10 mouse cellular contexts compared by ENCODE assay signal in the genomic region with DNA sequence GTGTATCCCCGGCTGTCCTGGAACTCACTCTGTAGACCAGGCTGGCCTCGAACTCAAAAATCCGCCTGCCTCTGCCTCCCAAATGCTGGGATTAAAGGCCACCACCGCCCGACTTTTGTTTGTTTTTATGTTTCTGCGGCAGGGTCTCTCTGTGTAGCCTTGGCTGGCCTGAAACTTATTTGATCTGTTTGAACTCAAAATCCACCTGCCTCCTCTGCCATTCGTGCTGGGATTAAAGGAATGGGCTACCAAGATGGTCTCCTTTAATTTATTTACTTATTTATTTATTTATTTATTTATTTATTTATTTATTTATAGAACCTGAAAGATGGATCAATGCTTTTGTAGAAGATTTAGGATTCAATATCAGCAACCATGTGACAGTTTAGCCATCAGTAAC. TPM values are rescaled to one million over a fixed set of nuclear protein-coding genes. Genes with fewer than 3 reads are reported as not detected.
DNase-seq lines count a peak whose midpoint lies in the region; ATAC-seq and TF ChIP-seq lines count a peak whose summit lies in the region.
"Not testable (repeated sequence)": the region's sequence is repeated elsewhere in the genome, so short reads cannot be mapped to it uniquely, and the experiment has no call there.
"Had no signal": no experiment of that assay in that cellular context is flagged by ENCODE, and none has a peak within 500 bp of the region (broad histone marks: within the 10 kb centered on the region; RNA-seq: fewer than 3 reads in every experiment).

No protein-coding gene starts in this region.

- not testable (repeated sequence) for H3K9me3 ChIP-seq in forebrain, embryonic 13.5 days (replicated peaks); heart, embryonic 16.5 days (replicated peaks; ENCODE audit: control insufficient read depth, low read length); intestine, postnatal 0 days (ENCODE audit: control insufficient read depth); limb, embryonic 15.5 days; megakaryocyte, embryonic 14.5 days; neural tube, embryonic 14.5 days (ENCODE audit: control insufficient read depth, low read length)

- peak overlapping the region; percentile 85 for H3K4me3 ChIP-seq in forebrain, embryonic 13.5 days
- peak overlapping the region; percentile 57 for H3K4me3 ChIP-seq in heart, embryonic 16.5 days (ENCODE audit: low read length)
- peak overlapping the region; percentile 70 for H3K4me3 ChIP-seq in intestine, postnatal 0 days (ENCODE audit: low read depth, low read length)
- H3K4me3 ChIP-seq in limb, embryonic 15.5 days, result peak overlapping the region; percentile 76
- peak overlapping the region; percentile 96 for H3K4me3 ChIP-seq in megakaryocyte, embryonic 14.5 days (replicated peaks)
- peak overlapping the region; percentile 74; the same call in 1 of the 2 replicates for H3K4me3 ChIP-seq in neural tube, embryonic 14.5 days (ENCODE audit: low read depth, low read length)

- H3K4me2 ChIP-seq in forebrain, embryonic 13.5 days, result peak overlapping the region; percentile 87
- peak overlapping the region; percentile 68 for H3K4me2 ChIP-seq in heart, embryonic 16.5 days (ENCODE audit: low read depth, low read length)
- peak overlapping the region; percentile 82 for H3K4me2 ChIP-seq in intestine, postnatal 0 days (replicated peaks; ENCODE audit: low read depth)
- H3K4me2 ChIP-seq in limb, embryonic 15.5 days, result peak overlapping the region; percentile 64
- peak overlapping the region; percentile 62 for H3K4me2 ChIP-seq in neural tube, embryonic 14.5 days (ENCODE audit: low read depth, low read length)

- peak; percentile 12 for DNase-seq in A20 (ENCODE audit: low read depth, low spot score)
- peak; percentile 35 for DNase-seq in embryo, embryonic 10.5 days (ENCODE audit: low spot score)

- not testable (repeated sequence) for H3K36me3 ChIP-seq in forebrain, embryonic 13.5 days (ENCODE audit: poor library complexity, severe bottlenecking); heart, embryonic 16.5 days (ENCODE audit: control insufficient read depth, insufficient read depth); limb, embryonic 15.5 days; neural tube, embryonic 14.5 days (ENCODE audit: control insufficient read depth, insufficient read depth, low read length)
- H3K36me3 ChIP-seq in intestine, postnatal 0 days (ENCODE audit: control insufficient read depth, insufficient read depth), result peaks cover 15% of the 10 kb centered on the region; the same call in 1 of the 2 replicates
- H3K36me3 ChIP-seq in megakaryocyte, embryonic 14.5 days (replicated peaks; ENCODE audit: low read length), result peaks cover 11% of the 10 kb centered on the region

- 0 out of 2 replicates have a peak overlapping the region, but pooled peaks have one; percentile 34 for H3K9ac ChIP-seq in forebrain, embryonic 13.5 days
- peak overlapping the region; percentile 65 for H3K9ac ChIP-seq in heart, embryonic 16.5 days (ENCODE audit: low read length)
- H3K9ac ChIP-seq in intestine, postnatal 0 days (ENCODE audit: low read depth, low read length), result 0 out of 2 replicates have a peak overlapping the region, but pooled peaks have one; percentile 2
- not testable (repeated sequence) for H3K9ac ChIP-seq in limb, embryonic 15.5 days
- H3K9ac ChIP-seq in neural tube, embryonic 14.5 days (replicated peaks; ENCODE audit: low read depth, low read length), result 0 out of 2 replicates have a peak overlapping the region, but pooled peaks have one; percentile 75

- not testable (repeated sequence) for TF ChIP-seq CTCF in intestine, postnatal 0 days (IDR thresholded peaks at IDR 0.05; ENCODE audit: low read depth)

- H3K4me1 ChIP-seq in forebrain, embryonic 13.5 days, result peaks cover 30% of the 10 kb centered on the region
- H3K4me1 ChIP-seq in heart, embryonic 16.5 days (ENCODE audit: control insufficient read depth, insufficient read depth, low read length), result peaks cover 22% of the 10 kb centered on the region
- H3K4me1 ChIP-seq in intestine, postnatal 0 days (replicated peaks; ENCODE audit: control insufficient read depth, insufficient read depth, low read length), result peaks cover 14% of the 10 kb centered on the region; the same call in 1 of the 2 replicates
- peaks cover 26% of the 10 kb centered on the region for H3K4me1 ChIP-seq in limb, embryonic 15.5 days
- peaks cover 36% of the 10 kb centered on the region for H3K4me1 ChIP-seq in megakaryocyte, embryonic 14.5 days
- peaks cover 22% of the 10 kb centered on the region for H3K4me1 ChIP-seq in neural tube, embryonic 14.5 days (ENCODE audit: control insufficient read depth, insufficient read depth, low read length)

- WGBS in forebrain, embryonic 13.5 days, result 20% methylated on average over 7 of the region's 7 CpGs
- 17% methylated on average over 7 of the region's 7 CpGs for WGBS in heart, embryonic 16.5 days
- 12% methylated on average over 7 of the region's 7 CpGs for WGBS in intestine, postnatal 0 days
- WGBS in limb, embryonic 15.5 days, result 15% methylated on average over 7 of the region's 7 CpGs
- 17% methylated on average over 7 of the region's 7 CpGs for WGBS in neural tube, embryonic 14.5 days

- peak overlapping the region; percentile 83 for H3K27ac ChIP-seq in forebrain, embryonic 13.5 days
- peak overlapping the region; percentile 83 for H3K27ac ChIP-seq in heart, embryonic 16.5 days (ENCODE audit: low read length)
- H3K27ac ChIP-seq in intestine, postnatal 0 days (ENCODE audit: low read depth, low read length), result peak overlapping the region; percentile 66; the same call in 1 of the 2 replicates
- peak overlapping the region; percentile 82 for H3K27ac ChIP-seq in limb, embryonic 15.5 days
- H3K27ac ChIP-seq in neural tube, embryonic 14.5 days (ENCODE audit: low read depth, low read length), result not testable (repeated sequence)

- H3K27me3 ChIP-seq in forebrain, embryonic 13.5 days; heart, embryonic 16.5 days (ENCODE audit: control insufficient read depth, insufficient read depth, low read length); intestine, postnatal 0 days (replicated peaks; ENCODE audit: control insufficient read depth, insufficient read depth, low read length); limb, embryonic 15.5 days; megakaryocyte, embryonic 14.5 days (replicated peaks); neural tube, embryonic 14.5 days (ENCODE audit: control insufficient read depth, insufficient read depth, low read length): not testable (repeated sequence)

- ATAC-seq in forebrain, embryonic 13.5 days; heart, embryonic 16.5 days (replicated peaks; ENCODE audit: extremely low read depth, insufficient read depth, low FRiP score); intestine, postnatal 0 days; limb, embryonic 15.5 days (ENCODE audit: insufficient number of reproducible peaks, low FRiP score, low TSS enrichment, low read depth); neural tube, embryonic 14.5 days (ENCODE audit: low read depth): not testable (repeated sequence)

RNA-seq across cellular contexts. Expression of gene Cdkn2d, which starts 0.7 kb away (rescaled TPM):
- 85.4 and 88.3 TPM in 2 replicates for polyA plus RNA-seq in forebrain, embryonic 13.5 days (2015; fragmentation: Nextera tagmentation; extraction: Ambion mirVana)
- 105 and 110 TPM in 2 replicates for polyA plus RNA-seq in heart, embryonic 16.5 days (2015; fragmentation: Nextera tagmentation; extraction: Ambion mirVana)
- polyA plus RNA-seq in intestine, postnatal 0 days (2015; fragmentation: Nextera tagmentation; extraction: Ambion mirVana), result 24.1 and 25.8 TPM in 2 replicates
- 55.3 and 60.1 TPM in 2 replicates for polyA plus RNA-seq in limb, embryonic 15.5 days (2015; fragmentation: Nextera tagmentation; extraction: Ambion mirVana)
- polyA plus RNA-seq in megakaryocyte, embryonic 14.5 days (2012; ENCODE audit: insufficient read depth, low replicate concordance), result 94.7 and 248 TPM in 2 replicates
- 113 and 125 TPM in 2 replicates for polyA plus RNA-seq in neural tube, embryonic 14.5 days (2014; fragmentation: Nextera tagmentation; extraction: Ambion mirVana)

RNA-seq across cellular contexts. Expression of gene Kri1, which starts 4.1 kb away (rescaled TPM):
- polyA plus RNA-seq in forebrain, embryonic 13.5 days (2015; fragmentation: Nextera tagmentation; extraction: Ambion mirVana), result 15.4 and 20.1 TPM in 2 replicates
- 10.5 and 13.2 TPM in 2 replicates for polyA plus RNA-seq in heart, embryonic 16.5 days (2015; fragmentation: Nextera tagmentation; extraction: Ambion mirVana)
- 7.0 and 7.2 TPM in 2 replicates for polyA plus RNA-seq in intestine, postnatal 0 days (2015; fragmentation: Nextera tagmentation; extraction: Ambion mirVana)
- 13.1 and 18.4 TPM in 2 replicates for polyA plus RNA-seq in limb, embryonic 15.5 days (2015; fragmentation: Nextera tagmentation; extraction: Ambion mirVana)
- 32.6 and 47.4 TPM in 2 replicates for polyA plus RNA-seq in megakaryocyte, embryonic 14.5 days (2012; ENCODE audit: insufficient read depth, low replicate concordance)
- 14.2 and 16.4 TPM in 2 replicates for polyA plus RNA-seq in neural tube, embryonic 14.5 days (2014; fragmentation: Nextera tagmentation; extraction: Ambion mirVana)

RNA-seq across cellular contexts. Expression of gene Ap1m2, which starts 20.3 kb away (rescaled TPM):
- 0.39 and 0.52 TPM in 2 replicates for polyA plus RNA-seq in forebrain, embryonic 13.5 days (2015; fragmentation: Nextera tagmentation; extraction: Ambion mirVana)
- 5.3 and 5.7 TPM in 2 replicates for polyA plus RNA-seq in heart, embryonic 16.5 days (2015; fragmentation: Nextera tagmentation; extraction: Ambion mirVana)
- polyA plus RNA-seq in intestine, postnatal 0 days (2015; fragmentation: Nextera tagmentation; extraction: Ambion mirVana), result 192 and 208 TPM in 2 replicates
- 42.3 and 43.2 TPM in 2 replicates for polyA plus RNA-seq in limb, embryonic 15.5 days (2015; fragmentation: Nextera tagmentation; extraction: Ambion mirVana)
- polyA plus RNA-seq in megakaryocyte, embryonic 14.5 days (2012; ENCODE audit: insufficient read depth, low replicate concordance), result not detected in 2 replicates
- polyA plus RNA-seq in neural tube, embryonic 14.5 days (2014; fragmentation: Nextera tagmentation; extraction: Ambion mirVana), result 1.1 and 2.3 TPM in 2 replicates
- polyA plus RNA-seq: adrenal gland, adult 2 months; Patski had no signal

RNA-seq across cellular contexts. Expression of gene Atg4d, which starts 26.8 kb away (rescaled TPM):
- 60.2 and 60.3 TPM in 2 replicates for polyA plus RNA-seq in forebrain, embryonic 13.5 days (2015; fragmentation: Nextera tagmentation; extraction: Ambion mirVana)
- polyA plus RNA-seq in heart, embryonic 16.5 days (2015; fragmentation: Nextera tagmentation; extraction: Ambion mirVana), result 58.8 and 63.9 TPM in 2 replicates
- polyA plus RNA-seq in intestine, postnatal 0 days (2015; fragmentation: Nextera tagmentation; extraction: Ambion mirVana), result 44.7 and 48.1 TPM in 2 replicates
- polyA plus RNA-seq in limb, embryonic 15.5 days (2015; fragmentation: Nextera tagmentation; extraction: Ambion mirVana), result 40.8 and 44.2 TPM in 2 replicates
- polyA plus RNA-seq in megakaryocyte, embryonic 14.5 days (2012; ENCODE audit: insufficient read depth, low replicate concordance), result 53.1 and 67.2 TPM in 2 replicates
- 50.4 and 50.5 TPM in 2 replicates for polyA plus RNA-seq in neural tube, embryonic 14.5 days (2014; fragmentation: Nextera tagmentation; extraction: Ambion mirVana)

RNA-seq across cellular contexts. Expression of gene Slc44a2, which starts 28.6 kb away (rescaled TPM):
- 63.6 and 68.3 TPM in 2 replicates for polyA plus RNA-seq in forebrain, embryonic 13.5 days (2015; fragmentation: Nextera tagmentation; extraction: Ambion mirVana)
- 74.4 and 75.1 TPM in 2 replicates for polyA plus RNA-seq in heart, embryonic 16.5 days (2015; fragmentation: Nextera tagmentation; extraction: Ambion mirVana)
- polyA plus RNA-seq in intestine, postnatal 0 days (2015; fragmentation: Nextera tagmentation; extraction: Ambion mirVana), result 13.3 and 13.8 TPM in 2 replicates
- 137 and 150 TPM in 2 replicates for polyA plus RNA-seq in limb, embryonic 15.5 days (2015; fragmentation: Nextera tagmentation; extraction: Ambion mirVana)
- 46.8 and 61.6 TPM in 2 replicates for polyA plus RNA-seq in megakaryocyte, embryonic 14.5 days (2012; ENCODE audit: insufficient read depth, low replicate concordance)
- 67.7 and 75.1 TPM in 2 replicates for polyA plus RNA-seq in neural tube, embryonic 14.5 days (2014; fragmentation: Nextera tagmentation; extraction: Ambion mirVana)
